Mouse (Mus musculus) intestine, embryonic 14.5 days (tissue): ENCODE measurements around the gene Trim21. TPM values are rescaled to one million over a fixed set of nuclear protein-coding genes. Genes with fewer than 3 reads are reported as not detected.

Experiments
- ATAC-seq: fragments of 200-750 bp; cut with Nextera tagmentation; replicated peaks from 2 replicates; pipeline ENCODE4 v1.8.0; 2017; ENCODE audit warnings: low read depth, moderate number of reproducible peaks, moderate TSS enrichment, moderate library complexity; ENCODE audit not compliant: low FRiP score, low TSS enrichment
- DNase-seq: peaks from one replicate; pipeline ENCODE4 v3.0.0-alpha.2; 2018; ENCODE audit warnings: low spot score
- H3K27ac ChIP-seq: fragments of 300-500 bp; sonication (generic); 2 replicates; pipeline ENCODE4 v1.5.1; 2014; ENCODE audit warnings: low read depth, mild to moderate bottlenecking, control low read depth
- H3K27me3 ChIP-seq: fragments of 300-500 bp; sonication (generic); replicated peaks from 2 replicates; pipeline ENCODE4 v1.6.1; 2014; ENCODE audit warnings: low read length, control low read depth; ENCODE audit not compliant: control insufficient read depth, insufficient read depth
- H3K36me3 ChIP-seq: fragments of 300-500 bp; sonication (generic); 2 replicates; pipeline ENCODE4 v1.6.1; 2014; ENCODE audit warnings: low read length, control low read depth; ENCODE audit not compliant: control insufficient read depth, insufficient read depth
- H3K4me1 ChIP-seq: fragments of 300-500 bp; sonication (generic); replicated peaks from 2 replicates; pipeline ENCODE4 v1.6.1; 2014; ENCODE audit warnings: low read length, control low read depth, mixed read lengths; ENCODE audit not compliant: control insufficient read depth, insufficient read depth
- H3K4me2 ChIP-seq: fragments of 300-500 bp; sonication (generic); 2 replicates; pipeline ENCODE4 v1.6.1; 2014; ENCODE audit warnings: low read length
- H3K4me3 ChIP-seq: fragments of 300-500 bp; sonication (generic); 2 replicates; pipeline ENCODE4 v1.5.1; 2014; ENCODE audit warnings: low read depth, low read length, control low read depth, mixed read lengths
- H3K9ac ChIP-seq: fragments of 300-500 bp; sonication (generic); 2 replicates; pipeline ENCODE4 v1.6.1; 2014; ENCODE audit warnings: mild to moderate bottlenecking, low read length
- H3K9me3 ChIP-seq: fragments of 300-500 bp; sonication (generic); 2 replicates; pipeline ENCODE4 v1.6.1; 2016; ENCODE audit warnings: low read length, control low read depth; ENCODE audit not compliant: control insufficient read depth
- WGBS: fragments of 180-500 bp; shearing (Covaris S2); extraction: QIAGEN DNeasy Blood & Tissue Kit; methylation state at CpG from one replicate; pipeline ENCODE4 v1.1.7; 2014; 5-methylcytosine and 5-hydroxymethylcytosine counted together
- polyA plus RNA-seq: library from polyadenylated mRNA; unstranded; fragments of >200 nt; fragmentation: Nextera tagmentation; extraction: Ambion mirVana; gene quantifications from 2 replicates; pipeline ENCODE4 v1.2.1, GENCODE M21; 2014

The Trim21 gene
- polyA plus RNA-seq, result 0.81 and 1.2 TPM in 2 replicates

GRCm38 (mm10) chr7:102564999-102565997, at the start of gene Trim21:
Gene Trim21, minus strand, starts transcription at chr7:102565486.
- 17% methylated on average over 10 of the region's 10 CpGs for WGBS
- DNase-seq (peak; percentile 75), ATAC-seq (peak; percentile 96)
- Histone ChIP-seq H3K27me3 (no peaks in the 10 kb centered on the region), H3K4me3 (peak within 1 kb of the TSS; percentile 39), H3K4me2 (peak within 1 kb of the TSS; percentile 54), H3K9me3 (no peaks in the 10 kb centered on the region), H3K36me3 (no peaks in the 10 kb centered on the region), H3K9ac (peak within 1 kb of the TSS; percentile 25; the same call in 1 of the 2 replicates), H3K27ac (no peak within 1 kb of the TSS), H3K4me1 (peaks cover 5% of the 10 kb centered on the region; the same call in 1 of the 2 replicates)

- DNase-seq, result no peak
- Histone ChIP-seq H3K36me3 (no peaks in the 10 kb centered on the region), H3K9ac (no peak within 1 kb of the TSS), H3K4me1 (no peaks in the 10 kb centered on the region), H3K27me3 (no peaks in the 10 kb centered on the region), H3K27ac (no peak within 1 kb of the TSS), H3K4me2 (no peak within 1 kb of the TSS), H3K9me3 (no peaks in the 10 kb centered on the region), H3K4me3 (no peak within 1 kb of the TSS)
- 65% methylated on average over 1 of the region's 1 CpGs for WGBS
- no peak for ATAC-seq
Observed at GRCm38 (mm10) chr7:102597378-102598031, 32.2 kb upstream of the Trim21 start, which contains the start of gene Olfr552. Gene Olfr552, plus strand, starts transcription at chr7:102597770.

- Histone ChIP-seq H3K4me1 (no peaks in the 10 kb centered on the region), H3K4me2 (no peak within 1 kb of the TSS), H3K36me3 (no peaks in the 10 kb centered on the region), H3K4me3 (no peak within 1 kb of the TSS), H3K9me3 (no peaks in the 10 kb centered on the region), H3K9ac (no peak within 1 kb of the TSS), H3K27ac (no peak within 1 kb of the TSS), H3K27me3 (no peaks in the 10 kb centered on the region)
- 92% methylated on average over 3 of the region's 3 CpGs for WGBS
- no peak for ATAC-seq
- DNase-seq, result no peak
Observed at GRCm38 (mm10) chr7:102591786-102592185, 26.5 kb upstream of the Trim21 start, which contains the start of gene Olfr551. Gene Olfr551, minus strand, starts transcription at chr7:102591886.

GRCm38 (mm10) chr7:102575998-102576397, 10.7 kb upstream of the Trim21 start:
- no peak overlapping the region for H3K4me3 ChIP-seq
- ATAC-seq, result no peak
- H3K4me1 ChIP-seq, result no peaks in the 10 kb centered on the region
- no peak for DNase-seq
- no peaks in the 10 kb centered on the region for H3K9me3 ChIP-seq
- 76% methylated on average over 6 of the region's 6 CpGs for WGBS
- H3K9ac ChIP-seq, result no peak overlapping the region
- H3K27me3 ChIP-seq, result no peaks in the 10 kb centered on the region
- no peaks in the 10 kb centered on the region for H3K36me3 ChIP-seq
- H3K4me2 ChIP-seq, result no peak overlapping the region
- no peak overlapping the region for H3K27ac ChIP-seq

GRCm38 (mm10) chr7:102573174-102573830, 8.0 kb upstream of the Trim21 start:
- DNase-seq (no peak), ATAC-seq (no peak)
- Histone ChIP-seq H3K4me1 (no peaks in the 10 kb centered on the region), H3K4me2 (no peak overlapping the region), H3K36me3 (no peaks in the 10 kb centered on the region), H3K4me3 (no peak overlapping the region), H3K27ac (no peak overlapping the region), H3K9ac (no peak overlapping the region), H3K9me3 (no peaks in the 10 kb centered on the region), H3K27me3 (no peaks in the 10 kb centered on the region)
- 77% methylated on average over 3 of the region's 3 CpGs for WGBS

- Histone ChIP-seq H3K4me2 (no peak within 1 kb of the TSS), H3K36me3 (no peaks in the 10 kb centered on the region), H3K9ac (no peak within 1 kb of the TSS), H3K4me1 (no peaks in the 10 kb centered on the region), H3K4me3 (no peak within 1 kb of the TSS), H3K27ac (no peak within 1 kb of the TSS), H3K27me3 (no peaks in the 10 kb centered on the region), H3K9me3 (no peaks in the 10 kb centered on the region)
- no peak for DNase-seq
- no peak for ATAC-seq
- WGBS, result 92% methylated on average over 8 of the region's 8 CpGs
Observed at GRCm38 (mm10) chr7:102571142-102571541, 5.9 kb upstream of the Trim21 start, which contains the start of gene Olfr550. Gene Olfr550, plus strand, starts transcription at chr7:102571442.

- Histone ChIP-seq H3K9me3 (no peaks in the 10 kb centered on the region), H3K4me1 (peaks cover 5% of the 10 kb centered on the region; the same call in 1 of the 2 replicates), H3K27ac (no peak overlapping the region), H3K4me3 (no peak overlapping the region), H3K9ac (no peak overlapping the region), H3K4me2 (no peak overlapping the region), H3K36me3 (no peaks in the 10 kb centered on the region), H3K27me3 (no peaks in the 10 kb centered on the region)
- ATAC-seq (no peak), DNase-seq (no peak)
- 88% methylated on average over 4 of the region's 4 CpGs for WGBS
Observed at GRCm38 (mm10) chr7:102566219-102566618, 933 bp upstream of the Trim21 start.

- Histone ChIP-seq H3K4me2 (no peak overlapping the region), H3K27me3 (no peaks in the 10 kb centered on the region), H3K4me1 (no peaks in the 10 kb centered on the region), H3K4me3 (no peak overlapping the region), H3K9me3 (no peaks in the 10 kb centered on the region), H3K36me3 (no peaks in the 10 kb centered on the region), H3K27ac (no peak overlapping the region), H3K9ac (no peak overlapping the region)
- 84% methylated on average over 3 of the region's 3 CpGs for WGBS
- DNase-seq (no peak), ATAC-seq (no peak)
Observed at GRCm38 (mm10) chr7:102553279-102553678, 12.0 kb downstream of the Trim21 start.
